Mouse (Mus musculus): ENCODE results near the gene Hoxb13.

- no peak for TF ChIP-seq CTCF (IDR thresholded peaks at IDR 0.05; ENCODE audit: control insufficient read depth, insufficient read depth, low read length)
- TF ChIP-seq POLR2A (IDR thresholded peaks at IDR 0.05; ENCODE audit: borderline replicate concordance, control insufficient read depth, low read depth, low read length): no peak
Measured at GRCm38 (mm10) chr11:96227676-96228075, 33.6 kb downstream of the Hoxb13 start.
